Comparison of ENCODE assay signal across 8 mouse cellular contexts in the genomic region with DNA sequence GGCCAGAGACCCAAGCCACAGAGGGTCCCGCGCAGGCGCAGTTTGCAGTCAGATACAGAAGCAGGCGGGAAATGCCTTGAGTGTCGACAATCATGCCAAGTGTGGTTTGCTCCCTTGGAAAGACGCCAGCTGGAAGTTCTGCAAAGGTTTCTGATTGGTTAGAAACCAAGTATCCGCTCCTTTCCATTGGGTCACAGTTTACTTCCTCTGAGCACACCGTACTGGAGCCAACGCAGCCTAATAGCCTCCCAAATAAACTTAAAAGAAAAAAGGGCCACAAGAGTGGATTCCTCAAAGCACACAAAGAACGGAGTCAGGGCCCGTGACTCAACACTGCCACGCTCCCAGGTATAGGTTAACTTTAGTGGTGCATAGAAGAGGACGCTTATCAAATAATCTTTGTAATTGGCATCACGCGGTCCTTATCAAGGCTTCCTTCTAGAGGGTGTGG.
DNase-seq lines count a peak whose midpoint lies in the region; ATAC-seq and TF ChIP-seq lines count a peak whose summit lies in the region.

No protein-coding gene starts in this region.

- ATAC-seq in hindbrain, embryonic 14.5 days (ENCODE audit: low FRiP score) = no peak
- ATAC-seq in heart, postnatal 0 days (ENCODE audit: insufficient read depth, low read depth) = no peak
- ATAC-seq in lung, embryonic 15.5 days (ENCODE audit: borderline replicate concordance, extremely low read depth, low FRiP score, low TSS enrichment) = peak; percentile 81

- TF ChIP-seq CTCF in heart, postnatal 0 days (IDR thresholded peaks at IDR 0.05; ENCODE audit: low read depth) = no peak

- peak; percentile 68 for DNase-seq in hindbrain, embryonic 14.5 days (ENCODE audit: low spot score)
- DNase-seq in hindbrain, embryonic 10.5 days (ENCODE audit: low spot score) = no peak
- peak; percentile 67 for DNase-seq in adipocyte (ENCODE audit: low spot score)
- peak; percentile 24 for DNase-seq in heart, postnatal 0 days (ENCODE audit: low spot score)
- no peak for DNase-seq in spleen, adult 12 weeks (ENCODE audit: low spot score)
- no peak for DNase-seq in cerebellum, postnatal 36 days
- DNase-seq in retina, postnatal 1 day = no peak

- no peak for TF ChIP-seq EP300 in heart, postnatal 0 days (IDR thresholded peaks at IDR 0.05; ENCODE audit: low read depth)

- H3K9me3 ChIP-seq in hindbrain, embryonic 14.5 days (ENCODE audit: control insufficient read depth, low read length) = no peaks in the 10 kb centered on the region
- no peaks in the 10 kb centered on the region for H3K9me3 ChIP-seq in hindbrain, embryonic 10.5 days
- no peaks in the 10 kb centered on the region for H3K9me3 ChIP-seq in heart, postnatal 0 days (replicated peaks; ENCODE audit: control insufficient read depth, low read length)
- no peaks in the 10 kb centered on the region for H3K9me3 ChIP-seq in lung, embryonic 15.5 days

- no peaks in the 10 kb centered on the region for H3K36me3 ChIP-seq in hindbrain, embryonic 14.5 days (replicated peaks; ENCODE audit: control insufficient read depth, insufficient read depth)
- H3K36me3 ChIP-seq in hindbrain, embryonic 10.5 days = no peaks in the 10 kb centered on the region
- no peaks in the 10 kb centered on the region for H3K36me3 ChIP-seq in heart, postnatal 0 days (replicated peaks; ENCODE audit: control insufficient read depth, insufficient read depth, low read length)
- no peaks in the 10 kb centered on the region for H3K36me3 ChIP-seq in lung, embryonic 15.5 days

- WGBS in hindbrain, embryonic 14.5 days = 80% methylated on average over 15 of the region's 15 CpGs
- 92% methylated on average over 15 of the region's 15 CpGs for WGBS in hindbrain, embryonic 10.5 days
- WGBS in heart, postnatal 0 days = 46% methylated on average over 15 of the region's 15 CpGs
- 27% methylated on average over 15 of the region's 15 CpGs for WGBS in lung, embryonic 15.5 days

- H3K4me3 ChIP-seq in hindbrain, embryonic 14.5 days (replicated peaks; ENCODE audit: low read length) = no peak overlapping the region
- H3K4me3 ChIP-seq in hindbrain, embryonic 10.5 days = no peak overlapping the region
- no peak overlapping the region for H3K4me3 ChIP-seq in heart, postnatal 0 days (ENCODE audit: low read depth, low read length)
- H3K4me3 ChIP-seq in lung, embryonic 15.5 days = no peak overlapping the region

- peaks cover 19% of the 10 kb centered on the region for H3K4me1 ChIP-seq in hindbrain, embryonic 14.5 days (replicated peaks; ENCODE audit: control insufficient read depth, insufficient read depth, low read length)
- peaks cover 27% of the 10 kb centered on the region for H3K4me1 ChIP-seq in hindbrain, embryonic 10.5 days (replicated peaks)
- no peaks in the 10 kb centered on the region for H3K4me1 ChIP-seq in heart, postnatal 0 days (ENCODE audit: control insufficient read depth, insufficient read depth)
- H3K4me1 ChIP-seq in lung, embryonic 15.5 days = peaks cover 32% of the 10 kb centered on the region

- no peak overlapping the region for H3K9ac ChIP-seq in hindbrain, embryonic 14.5 days
- H3K9ac ChIP-seq in heart, postnatal 0 days (replicated peaks; ENCODE audit: low read depth, low read length) = no peak overlapping the region
- no peak overlapping the region for H3K9ac ChIP-seq in lung, embryonic 15.5 days

- peaks cover 9% of the 10 kb centered on the region; the same call in 1 of the 2 replicates for H3K27me3 ChIP-seq in hindbrain, embryonic 14.5 days (ENCODE audit: control insufficient read depth, insufficient read depth, low read length)
- peaks cover 30% of the 10 kb centered on the region for H3K27me3 ChIP-seq in hindbrain, embryonic 10.5 days (ENCODE audit: insufficient read depth, poor library complexity, severe bottlenecking)
- H3K27me3 ChIP-seq in heart, postnatal 0 days (ENCODE audit: control insufficient read depth, insufficient read depth, low read length) = 0 out of 2 replicates have a peak, but pooled peaks cover 19% of the 10 kb centered on the region
- peaks cover 3% of the 10 kb centered on the region; the same call in 1 of the 2 replicates for H3K27me3 ChIP-seq in lung, embryonic 15.5 days

- no peak overlapping the region for H3K27ac ChIP-seq in hindbrain, embryonic 14.5 days
- no peak overlapping the region for H3K27ac ChIP-seq in hindbrain, embryonic 10.5 days
- H3K27ac ChIP-seq in heart, postnatal 0 days (ENCODE audit: low read depth) = no peak overlapping the region
- H3K27ac ChIP-seq in lung, embryonic 15.5 days = peak overlapping the region; percentile 54; the same call in 1 of the 2 replicates

- H3K4me2 ChIP-seq in hindbrain, embryonic 14.5 days (replicated peaks) = no peak overlapping the region
- no peak overlapping the region for H3K4me2 ChIP-seq in heart, postnatal 0 days (ENCODE audit: low read depth, low read length)
- H3K4me2 ChIP-seq in lung, embryonic 15.5 days = peak overlapping the region; percentile 33

Comparison
In these comparisons a context has a peak if more than half of its experiments do, and no peak if none do; other contexts are left out.
1. DNase-seq: peak in hindbrain, embryonic 14.5 days (single experiment), adipocyte (single experiment) and heart, postnatal 0 days (single experiment); none in hindbrain, embryonic 10.5 days (single experiment), spleen, adult 12 weeks (single experiment), cerebellum, postnatal 36 days (0 of 2) and retina, postnatal 1 day (single experiment).